Mouse (Mus musculus) right cerebral cortex, postnatal 36 days (tissue): ENCODE data around the gene Dtx4.

Experiments
- DNase-seq, 2 experiments: peaks; one replicate each; pipeline ENCODE4 v3.0.0; 2022; ENCODE audit warnings: low spot score in 2 of 2, mixed read lengths in 1 of 2

Gene Dtx4

GRCm38 (mm10) chr19:12466204-12466603 is 35.0 kb downstream of the Dtx4 start:
- DNase-seq, result peak; percentile 48 to 57

GRCm38 (mm10) chr19:12465530-12466144 is 35.6 kb downstream of the Dtx4 start:
- no peak for DNase-seq

GRCm38 (mm10) chr19:12464674-12465073 is 36.6 kb downstream of the Dtx4 start:
- DNase-seq, result no peak

GRCm38 (mm10) chr19:12464127-12464526 is 37.1 kb downstream of the Dtx4 start:
- no peak for DNase-seq

DNA sequence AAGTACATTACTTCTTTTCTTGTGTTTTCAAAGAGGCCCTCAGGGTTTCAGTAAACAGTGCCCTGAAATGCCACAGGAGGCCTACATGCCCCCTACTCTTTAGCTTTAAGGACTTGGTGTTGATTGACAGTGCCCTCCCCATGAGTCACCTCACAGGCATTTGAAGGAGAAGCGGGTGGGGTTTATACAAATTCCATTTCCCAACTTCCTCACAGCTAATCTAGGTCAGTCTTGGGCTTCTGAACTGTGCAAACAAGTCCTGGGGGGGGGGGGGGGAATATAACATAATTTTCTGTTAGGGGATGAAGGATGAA is 37.6 kb downstream of the Dtx4 start:
- no peak for DNase-seq

DNA sequence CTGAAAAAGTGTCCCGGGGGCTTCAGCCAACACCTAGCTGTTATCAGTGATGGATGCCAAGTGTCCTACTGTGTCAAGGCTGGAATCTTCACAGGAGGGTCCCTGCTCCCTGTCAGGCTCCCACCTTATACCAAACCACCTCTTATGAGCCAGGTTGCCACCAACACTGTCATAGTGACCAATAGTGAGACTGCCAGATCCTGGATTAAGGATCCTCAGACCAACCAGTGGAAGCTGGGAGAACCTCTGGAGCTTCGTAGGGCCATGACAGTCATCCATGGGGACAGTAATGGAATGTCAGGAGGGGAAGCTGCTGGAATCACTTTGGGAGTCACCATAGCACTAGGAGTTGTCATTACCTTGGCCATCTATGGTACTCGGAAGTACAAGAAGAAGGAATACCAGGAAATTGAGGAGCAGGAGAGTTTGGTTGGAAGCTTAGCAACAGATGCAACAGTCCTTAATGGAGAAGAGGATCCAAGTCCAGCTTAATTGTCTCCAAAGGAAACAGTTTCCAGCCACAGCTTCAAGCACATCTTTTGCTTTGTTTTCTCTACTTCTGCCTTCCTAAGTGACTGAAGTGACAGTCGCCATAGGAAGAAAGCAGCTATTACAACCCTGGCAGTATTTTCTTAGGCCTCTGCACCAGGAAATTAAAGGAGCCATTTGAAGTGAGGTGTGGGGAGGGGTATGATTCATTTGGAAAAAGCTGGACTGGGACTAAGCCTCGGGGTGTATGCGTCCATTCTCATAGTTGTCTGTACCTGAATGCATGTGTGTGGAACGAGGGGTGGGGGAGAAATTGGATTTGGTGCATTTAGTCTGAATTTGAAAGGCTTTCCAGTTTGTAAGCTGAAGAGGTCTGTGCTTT is 38.2 kb downstream of the Dtx4 start:
- DNase-seq, result no peak

GRCm38 (mm10) chr19:12460282-12461249 is 40.7 kb downstream of the Dtx4 start, which contains the start of gene Mpeg1:
Gene Mpeg1, plus strand, starts transcription at chr19:12460779.
- no peak for DNase-seq

- DNase-seq, result no peak
These were observed 41.7 kb downstream of the Dtx4 start for GRCm38 (mm10) chr19:12459516-12459915.

DNA sequence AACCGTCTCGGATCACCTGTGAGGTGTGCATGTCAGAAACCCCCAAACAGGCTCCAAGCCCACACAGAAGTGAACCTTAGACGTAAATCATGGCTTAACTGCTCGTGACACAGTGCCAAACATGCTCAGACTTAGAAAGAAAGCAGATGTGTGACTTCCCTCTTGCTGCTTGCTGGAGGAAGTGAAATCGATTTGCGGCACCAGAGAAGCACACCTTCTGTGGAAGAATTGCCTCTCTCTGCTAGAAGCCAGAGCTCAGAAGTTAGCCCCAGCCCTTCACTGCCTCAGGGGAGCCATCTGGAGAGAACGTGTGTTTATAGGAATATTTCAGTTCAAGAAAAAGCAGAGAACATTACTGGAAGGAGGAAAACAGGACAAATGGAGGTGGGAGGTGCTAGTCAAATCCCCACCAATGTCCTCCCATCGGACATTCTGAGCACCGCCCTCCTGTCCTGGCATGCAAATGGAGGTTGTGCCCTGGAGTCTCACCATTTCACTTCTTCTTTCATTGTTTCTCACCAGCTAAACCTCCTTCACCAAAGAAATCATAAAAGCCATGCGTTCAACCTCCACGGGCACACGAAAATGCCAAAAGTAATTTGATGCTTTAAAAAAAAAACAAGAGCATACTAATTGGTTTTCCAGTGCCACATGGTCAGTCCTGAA is 43.7 kb downstream of the Dtx4 start:
- DNase-seq, result no peak

GRCm38 (mm10) chr19:12445014-12445413 is 56.2 kb downstream of the Dtx4 start:
- DNase-seq, result no peak

- no peak for DNase-seq
These were observed 58.7 kb downstream of the Dtx4 start for GRCm38 (mm10) chr19:12442560-12442959.

DNA sequence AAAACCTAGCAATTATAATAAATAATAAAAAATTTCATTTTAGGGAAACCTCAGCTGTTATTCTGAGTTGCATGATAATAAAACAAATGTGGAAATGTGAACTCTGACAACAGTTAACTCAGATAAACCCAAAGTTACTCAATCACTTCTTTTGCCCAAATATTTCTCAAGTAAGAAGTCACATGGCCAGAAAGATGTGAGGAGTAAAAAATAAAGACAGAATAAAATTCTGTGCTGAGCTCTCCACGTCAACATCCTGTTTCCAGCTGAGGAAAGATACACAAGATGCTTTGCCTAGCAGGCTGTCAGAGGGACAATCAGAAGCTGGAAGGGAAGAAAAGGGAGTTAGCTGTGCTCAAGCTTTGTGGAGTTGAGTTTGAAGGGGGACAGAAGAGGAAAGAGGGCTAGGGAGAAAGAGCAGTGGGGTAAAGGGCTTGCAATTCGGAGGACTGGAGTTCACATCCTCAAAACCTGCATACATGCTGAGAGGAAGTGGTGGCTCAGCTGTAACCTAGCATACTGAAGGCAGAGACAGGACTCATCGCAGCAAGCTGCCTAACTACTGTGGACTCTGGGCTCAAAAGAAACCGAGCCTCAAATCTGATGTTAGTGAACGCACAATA is 61.0 kb downstream of the Dtx4 start:
- no peak for DNase-seq

GRCm38 (mm10) chr19:12439581-12439980 is 61.7 kb downstream of the Dtx4 start:
- DNase-seq, result no peak

DNA sequence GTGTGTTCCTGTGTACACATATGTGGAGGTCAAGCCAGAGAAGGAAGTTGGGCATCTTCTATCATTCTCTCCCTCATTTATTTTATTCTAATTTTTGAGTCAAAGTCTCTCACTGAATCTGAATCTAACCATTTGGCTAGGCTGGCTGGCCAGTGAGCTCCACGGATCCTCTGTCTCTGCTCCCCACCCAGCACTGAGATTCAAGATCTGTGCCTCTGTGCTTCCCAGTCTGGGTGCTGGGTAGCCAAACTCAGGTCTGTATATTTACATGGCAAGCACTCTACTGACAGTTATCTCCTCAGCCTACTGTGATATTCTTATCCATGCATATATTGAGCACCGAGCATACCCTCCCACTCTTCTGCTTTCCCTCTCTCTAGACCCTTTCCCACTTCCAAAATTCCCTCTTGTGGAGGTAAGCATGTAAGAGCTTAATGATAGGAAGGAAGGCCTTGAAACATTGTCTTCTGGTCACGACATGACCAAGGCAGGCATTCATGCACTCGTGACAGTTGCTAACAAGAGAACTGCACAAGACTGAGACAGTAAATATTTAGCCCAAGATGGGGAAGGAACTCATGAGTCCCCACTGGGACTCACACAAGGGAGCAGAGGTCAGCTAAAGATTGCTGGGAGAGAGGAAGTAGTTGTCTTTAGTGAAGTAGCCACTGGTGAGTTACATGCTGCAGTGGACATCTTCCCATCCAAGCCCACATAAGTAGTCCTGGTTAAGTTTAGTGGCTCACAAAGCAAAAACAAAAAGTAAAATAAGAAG is 65.3 kb downstream of the Dtx4 start:
- DNase-seq, result no peak

DNA sequence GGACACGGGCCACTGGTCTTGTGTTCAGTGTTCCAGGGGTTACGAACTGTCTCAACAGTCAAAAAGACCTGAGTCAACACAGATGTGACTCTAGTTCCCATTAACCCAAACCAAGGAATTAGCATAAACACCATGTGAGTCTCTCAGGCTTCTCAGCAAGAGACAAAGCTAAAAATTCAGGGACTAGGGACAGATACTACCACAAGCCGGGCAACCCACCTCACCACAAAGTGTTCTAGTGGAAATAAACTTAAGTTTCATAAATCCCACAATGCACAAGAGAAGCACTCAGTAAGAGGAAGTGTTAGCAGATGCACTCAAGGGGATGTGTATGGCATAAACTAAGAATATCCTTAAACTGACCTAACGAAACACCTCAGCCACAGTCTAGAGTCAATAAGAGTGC is 66.2 kb downstream of the Dtx4 start:
- DNase-seq, result no peak

- no peak for DNase-seq
These were observed 68.2 kb downstream of the Dtx4 start for GRCm38 (mm10) chr19:12433033-12433432.

GRCm38 (mm10) chr19:12427605-12428004 is 73.6 kb downstream of the Dtx4 start, which contains the start of gene Pfpl:
Gene Pfpl, plus strand, starts transcription at chr19:12427905.
- no peak for DNase-seq

DNA sequence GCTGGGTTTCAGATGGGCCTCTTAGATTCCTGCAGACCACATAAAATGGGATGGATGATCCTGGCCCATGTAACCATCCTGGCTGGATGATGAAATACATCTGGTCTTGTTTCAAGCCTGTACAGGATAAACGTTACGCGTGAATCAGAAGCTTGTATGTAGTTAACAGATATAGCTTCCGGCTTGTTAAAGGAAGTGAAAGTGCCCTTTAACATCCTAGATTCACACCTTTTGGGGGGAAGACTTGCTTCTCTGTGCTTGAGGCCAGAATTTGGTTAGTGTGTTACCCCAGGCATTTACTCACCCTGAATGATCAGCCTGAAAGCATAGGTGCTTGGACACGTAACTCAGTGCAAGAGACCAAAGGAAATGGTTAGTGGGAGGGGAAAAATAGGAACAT is 74.2 kb downstream of the Dtx4 start:
- no peak for DNase-seq

DNA sequence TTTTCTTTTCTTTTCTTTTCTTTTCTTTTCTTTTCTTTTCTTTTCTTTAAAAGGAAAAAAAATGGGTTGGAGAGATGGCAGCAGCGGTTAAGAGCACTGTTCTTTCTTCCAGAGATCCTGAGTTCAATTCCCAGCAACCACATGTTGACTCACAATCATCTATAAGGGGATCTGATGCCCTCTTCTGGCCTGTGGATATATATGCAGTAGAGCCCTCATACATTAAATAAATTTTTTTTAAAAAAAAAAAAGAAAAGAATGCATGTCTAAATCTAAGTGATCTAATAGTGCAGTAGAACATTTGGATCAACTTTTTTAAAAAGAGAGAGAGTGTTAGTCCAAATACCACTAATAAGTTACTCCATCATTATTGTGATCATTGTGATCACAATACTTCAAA is 79.6 kb downstream of the Dtx4 start:
- DNase-seq, result no peak

- DNase-seq, result no peak
These were observed 80.7 kb downstream of the Dtx4 start for GRCm38 (mm10) chr19:12420555-12420954.
